In the genomic region with DNA sequence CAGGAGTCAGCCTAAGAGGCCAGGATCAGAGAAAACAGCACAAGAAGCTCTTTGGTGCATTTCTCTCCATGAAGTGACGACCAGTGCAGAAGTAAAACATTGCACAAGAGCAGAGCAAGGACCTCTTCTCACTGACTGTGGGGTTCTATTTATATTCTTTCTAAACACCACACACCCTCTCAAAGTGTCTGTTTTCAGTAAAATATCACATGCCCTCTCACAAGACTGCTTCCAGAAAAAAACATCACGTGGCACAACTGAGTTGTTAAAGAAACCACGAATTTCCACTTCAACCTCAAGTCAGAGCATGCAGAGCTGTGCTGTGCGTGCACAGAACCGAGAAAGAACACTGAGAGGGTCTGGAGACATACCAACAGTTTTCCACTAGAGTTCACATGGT, we compare ENCODE assay signal across 12 mouse cellular contexts. TPM values are rescaled to one million over a fixed set of nuclear protein-coding genes. Genes with fewer than 3 reads are reported as not detected.
A peak's percentile ranks its signal among the peaks of the same experiment; 100 is the strongest.
DNase-seq lines count a peak whose midpoint lies in the region; ATAC-seq and TF ChIP-seq lines count a peak whose summit lies in the region.
"Had no signal": no experiment of that assay in that cellular context is flagged by ENCODE, and none has a peak within 500 bp of the region (broad histone marks: within the 10 kb centered on the region; RNA-seq: fewer than 3 reads in every experiment).

No protein-coding gene starts in this region.

- no peak overlapping the region for H3K4me3 ChIP-seq in bone marrow macrophage, adult 2 months (ENCODE audit: insufficient read depth, low read length)
- H3K4me3 ChIP-seq in hindbrain, embryonic 11.5 days (ENCODE audit: low read depth, low read length): no peak overlapping the region
- H3K4me3 ChIP-seq: embryonic facial prominence, embryonic 12.5 days had no signal

- no peak overlapping the region for H3K4me2 ChIP-seq in hindbrain, embryonic 11.5 days (replicated peaks; ENCODE audit: low read depth, low read length)
- H3K4me2 ChIP-seq: embryonic facial prominence, embryonic 12.5 days had no signal

- H3K9ac ChIP-seq in hindbrain, embryonic 11.5 days (ENCODE audit: low read depth, low read length): no peak overlapping the region
- H3K9ac ChIP-seq: embryonic facial prominence, embryonic 12.5 days; liver, embryonic 14.5 days had no signal

- peak; percentile 15 for DNase-seq in kidney, adult 9 months
- no peak for DNase-seq in kidney, postnatal 36 days
- DNase-seq in CD4-positive helper T cell, adult 2 months (ENCODE audit: low read depth, low spot score): peak; percentile 72
- DNase-seq in lung, postnatal 25 days (ENCODE audit: low spot score): peak; percentile 78
- DNase-seq in embryo, embryonic 10.5 days (ENCODE audit: low spot score): no peak
- no peak for DNase-seq in kidney, postnatal 14 days
- DNase-seq in hindbrain, embryonic 11.5 days (ENCODE audit: low spot score): no peak
- DNase-seq: heart, postnatal 36 days; spleen, adult 18-20 months had no signal

- no peaks in the 10 kb centered on the region for H3K27me3 ChIP-seq in hindbrain, embryonic 11.5 days (ENCODE audit: control insufficient read depth, insufficient read depth, low read length)
- H3K27me3 ChIP-seq: embryonic facial prominence, embryonic 12.5 days had no signal

- no peaks in the 10 kb centered on the region for H3K36me3 ChIP-seq in hindbrain, embryonic 11.5 days (ENCODE audit: control insufficient read depth, insufficient read depth, low read length)
- H3K36me3 ChIP-seq: embryonic facial prominence, embryonic 12.5 days had no signal

- 83% methylated on average over 5 of the region's 5 CpGs for WGBS in hindbrain, embryonic 11.5 days

- TF ChIP-seq POLR2A in bone marrow macrophage, adult 2 months (IDR thresholded peaks at IDR 0.05; ENCODE audit: borderline replicate concordance, low read depth, low read length): no peak

- no peaks in the 10 kb centered on the region for H3K9me3 ChIP-seq in hindbrain, embryonic 11.5 days (ENCODE audit: control insufficient read depth, low read length)
- H3K9me3 ChIP-seq: embryonic facial prominence, embryonic 12.5 days had no signal

- H3K27ac ChIP-seq in bone marrow macrophage, adult 2 months (ENCODE audit: insufficient read depth, low read depth, low read length): peak overlapping the region; percentile 97
- no peak overlapping the region for H3K27ac ChIP-seq in hindbrain, embryonic 11.5 days (ENCODE audit: low read depth, low read length)
- H3K27ac ChIP-seq: embryonic facial prominence, embryonic 12.5 days; liver, embryonic 14.5 days had no signal

- H3K4me1 ChIP-seq in bone marrow macrophage, adult 2 months (ENCODE audit: control insufficient read depth, insufficient read depth, low read length): peaks cover 42% of the 10 kb centered on the region
- H3K4me1 ChIP-seq in hindbrain, embryonic 11.5 days (replicated peaks; ENCODE audit: control insufficient read depth, insufficient read depth, low read length): no peaks in the 10 kb centered on the region
- H3K4me1 ChIP-seq: embryonic facial prominence, embryonic 12.5 days had no signal

- no peak for ATAC-seq in hindbrain, embryonic 11.5 days (ENCODE audit: low FRiP score)

- no peak for TF ChIP-seq CTCF in bone marrow macrophage, adult 2 months (IDR thresholded peaks at IDR 0.05; ENCODE audit: low read depth, low read length)

RNA-seq across cellular contexts. Expression of a gene that starts 54.0 kb away (rescaled TPM):
- not detected in 2 replicates for polyA plus RNA-seq in bone marrow macrophage, adult 2 months (2012; ENCODE audit: insufficient read depth, insufficient read length, missing spikeins)
- polyA plus RNA-seq in hindbrain, embryonic 11.5 days (2014; fragmentation: Nextera tagmentation; extraction: Ambion mirVana): not detected in 2 replicates
- polyA plus RNA-seq: liver, embryonic 14.5 days had no signal

Comparison
In these comparisons a context has a peak if more than half of its experiments do, and no peak if none do; other contexts are left out.
1. DNase-seq: peak in kidney, adult 9 months (single experiment), CD4-positive helper T cell, adult 2 months (single experiment) and lung, postnatal 25 days (single experiment); none in kidney, postnatal 36 days (0 of 2), embryo, embryonic 10.5 days (single experiment), kidney, postnatal 14 days (single experiment) and hindbrain, embryonic 11.5 days (single experiment).